In the genomic region with DNA sequence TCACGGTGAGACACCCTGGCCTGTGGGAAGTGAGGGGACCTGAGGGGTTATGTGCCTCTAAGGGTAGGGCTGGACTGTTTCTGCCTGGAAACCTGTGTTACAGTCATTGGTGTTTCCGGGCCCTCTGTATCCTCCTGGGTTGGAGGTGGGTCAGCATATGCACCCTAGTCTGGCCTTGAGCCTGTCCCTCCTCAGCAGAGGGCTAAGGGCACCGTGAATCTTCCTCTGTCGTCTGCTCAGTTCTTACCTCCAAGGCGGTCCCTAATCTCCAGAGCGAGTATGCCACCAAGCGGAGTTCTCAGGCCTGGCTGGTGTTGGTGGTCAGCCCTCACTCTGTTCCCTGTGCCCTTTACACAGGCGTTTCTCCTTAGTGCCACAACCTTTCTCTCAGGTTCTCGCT, we compare ENCODE assay signal across 8 mouse cellular contexts. TPM values are rescaled to one million over a fixed set of nuclear protein-coding genes. Genes with fewer than 3 reads are reported as not detected.
"Had no signal": no experiment of that assay in that cellular context is flagged by ENCODE, and none has a peak within 500 bp of the region (broad histone marks: within the 10 kb centered on the region; RNA-seq: fewer than 3 reads in every experiment).

No protein-coding gene starts in this region.

- DNase-seq: layer of hippocampus, adult 9-11 months had no signal

- H3K9me3 ChIP-seq: kidney, embryonic 15.5 days; limb, embryonic 12.5 days; limb, embryonic 15.5 days; liver, embryonic 13.5 days had no signal

- H3K9ac ChIP-seq: kidney, embryonic 15.5 days; limb, embryonic 12.5 days; limb, embryonic 15.5 days; liver, embryonic 13.5 days had no signal

- H3K27me3 ChIP-seq: kidney, embryonic 15.5 days; limb, embryonic 12.5 days; limb, embryonic 15.5 days; liver, embryonic 13.5 days had no signal

- H3K27ac ChIP-seq: kidney, embryonic 15.5 days; limb, embryonic 12.5 days; limb, embryonic 15.5 days; stomach, postnatal 0 days had no signal

- H3K4me3 ChIP-seq: kidney, embryonic 15.5 days; limb, embryonic 12.5 days; limb, embryonic 15.5 days; liver, embryonic 13.5 days had no signal

- H3K4me1 ChIP-seq: limb, embryonic 12.5 days had no signal

RNA-seq across cellular contexts. Expression of a gene that starts 19.9 kb away (rescaled TPM):
- total RNA-seq: left cerebral cortex, postnatal 36 days; megakaryocyte progenitor cell, adult 5-6 weeks had no signal

RNA-seq across cellular contexts. Expression of a gene that starts 27.4 kb away (rescaled TPM):
- total RNA-seq: megakaryocyte progenitor cell, adult 5-6 weeks had no signal
